Mouse (Mus musculus): ENCODE measurements around the gene Wdr54.

Gene Wdr54

DNA sequence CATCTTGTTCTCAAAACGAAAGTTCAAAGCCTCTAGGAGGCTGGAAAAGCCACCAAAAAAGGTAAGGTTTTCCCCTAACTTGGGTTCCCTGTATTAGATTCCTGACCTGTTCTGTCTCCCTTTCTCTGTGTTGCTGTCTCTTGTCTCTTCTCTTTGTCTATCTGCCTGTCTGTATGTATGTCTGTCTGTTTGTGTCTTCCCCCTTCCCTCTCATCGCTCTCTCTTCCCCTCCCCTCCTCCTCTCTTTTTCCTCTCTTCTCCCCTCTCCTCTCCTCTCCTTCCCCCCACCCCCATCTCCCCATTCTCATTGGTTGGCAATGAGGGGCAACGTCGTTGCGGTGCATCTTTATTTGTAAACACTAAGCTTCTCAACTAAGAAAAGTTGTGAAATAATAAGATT, 30.9 kb downstream of the Wdr54 start, which contains the start of gene Ino80b:
Gene Ino80b, minus strand, starts transcription at position 101 of the 400 bp plus-strand sequence.
- no peak for DNase-seq (ENCODE audit: low spot score)

DNA sequence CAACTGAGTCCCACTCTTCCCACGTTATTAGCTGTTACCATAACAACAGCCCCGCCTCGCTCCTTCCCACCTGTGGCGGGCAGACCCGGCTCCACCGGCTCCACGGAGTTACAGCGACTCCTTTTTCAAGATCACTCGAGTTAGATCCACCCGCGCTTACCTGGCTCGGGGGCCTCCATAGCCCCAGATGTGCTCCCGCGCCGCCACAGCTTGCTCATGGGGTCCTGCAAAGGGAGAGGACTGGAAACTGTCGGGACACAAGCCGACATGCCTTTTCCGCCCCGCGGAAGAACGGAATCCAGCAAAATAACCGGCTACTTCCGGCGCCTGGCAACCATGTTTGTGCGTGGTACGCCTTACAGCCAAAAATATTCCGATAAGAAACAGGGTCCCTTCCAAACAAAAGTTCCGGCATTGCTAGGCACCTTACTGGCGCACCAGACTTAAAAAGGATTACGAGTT, 31.3 kb downstream of the Wdr54 start:
- DNase-seq (ENCODE audit: low spot score), result peak; percentile 94

DNA sequence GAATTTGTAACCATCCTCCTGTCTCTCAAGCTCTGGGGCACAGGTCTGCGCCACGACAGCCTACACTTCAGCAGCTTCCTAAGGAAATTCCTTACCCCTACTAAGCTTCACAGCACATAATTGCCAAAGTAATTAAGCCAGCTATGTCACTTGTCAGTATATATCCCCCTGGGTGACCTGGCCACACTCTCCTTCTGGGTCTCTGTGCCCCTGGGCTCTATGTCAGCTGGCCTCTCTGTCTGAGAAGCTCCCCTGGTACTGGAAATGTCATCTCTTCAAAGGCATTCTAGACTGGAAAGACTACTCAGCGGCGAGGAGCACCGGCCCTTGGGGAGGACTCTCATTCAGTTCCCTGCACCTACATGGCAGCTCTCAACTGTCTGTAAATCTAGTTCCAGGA, 33.2 kb downstream of the Wdr54 start:
- DNase-seq (ENCODE audit: low spot score), result no peak

DNA sequence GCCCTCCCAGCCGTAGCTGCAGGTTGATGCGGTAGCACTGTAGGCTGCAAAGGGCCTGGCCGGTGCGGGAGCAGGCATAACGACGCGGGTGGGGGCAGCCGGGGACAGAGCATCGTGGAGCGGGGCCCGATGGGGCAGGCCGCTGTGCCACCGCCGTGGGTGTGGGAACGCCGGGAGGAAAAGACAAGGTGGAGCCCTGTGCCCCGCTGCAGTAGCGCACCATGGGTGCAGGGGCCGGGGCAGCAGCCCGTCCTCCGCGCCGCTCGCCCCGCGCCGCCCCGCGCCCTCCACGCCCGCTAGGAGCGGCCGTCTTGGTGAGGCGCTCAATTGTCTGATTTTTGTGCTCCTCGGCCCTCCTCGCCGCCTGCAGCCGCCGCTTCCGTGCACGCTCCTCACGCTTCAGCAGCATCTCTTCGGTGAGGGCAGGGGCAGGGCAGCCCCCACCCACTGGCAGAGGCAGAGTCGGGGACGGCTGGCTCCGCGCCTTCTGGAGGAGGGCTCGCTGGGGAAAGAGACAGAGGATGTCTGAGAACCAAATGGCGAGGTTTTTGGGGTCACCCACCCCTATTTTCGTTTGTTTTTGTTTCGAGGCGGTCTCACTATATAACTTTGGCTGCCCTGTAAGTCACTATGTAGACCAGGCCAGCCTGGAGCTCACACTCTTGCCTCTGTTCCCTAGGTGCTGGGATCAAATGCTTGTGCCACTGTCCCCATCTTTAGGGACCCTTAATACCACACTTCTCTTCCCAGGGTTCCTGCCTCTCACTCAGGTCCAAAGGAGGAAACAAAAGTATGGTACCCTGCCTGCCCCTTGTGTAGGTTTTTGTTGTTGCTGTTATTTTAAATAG, 34.1 kb downstream of the Wdr54 start:
- no peak for DNase-seq (ENCODE audit: low spot score)

DNA sequence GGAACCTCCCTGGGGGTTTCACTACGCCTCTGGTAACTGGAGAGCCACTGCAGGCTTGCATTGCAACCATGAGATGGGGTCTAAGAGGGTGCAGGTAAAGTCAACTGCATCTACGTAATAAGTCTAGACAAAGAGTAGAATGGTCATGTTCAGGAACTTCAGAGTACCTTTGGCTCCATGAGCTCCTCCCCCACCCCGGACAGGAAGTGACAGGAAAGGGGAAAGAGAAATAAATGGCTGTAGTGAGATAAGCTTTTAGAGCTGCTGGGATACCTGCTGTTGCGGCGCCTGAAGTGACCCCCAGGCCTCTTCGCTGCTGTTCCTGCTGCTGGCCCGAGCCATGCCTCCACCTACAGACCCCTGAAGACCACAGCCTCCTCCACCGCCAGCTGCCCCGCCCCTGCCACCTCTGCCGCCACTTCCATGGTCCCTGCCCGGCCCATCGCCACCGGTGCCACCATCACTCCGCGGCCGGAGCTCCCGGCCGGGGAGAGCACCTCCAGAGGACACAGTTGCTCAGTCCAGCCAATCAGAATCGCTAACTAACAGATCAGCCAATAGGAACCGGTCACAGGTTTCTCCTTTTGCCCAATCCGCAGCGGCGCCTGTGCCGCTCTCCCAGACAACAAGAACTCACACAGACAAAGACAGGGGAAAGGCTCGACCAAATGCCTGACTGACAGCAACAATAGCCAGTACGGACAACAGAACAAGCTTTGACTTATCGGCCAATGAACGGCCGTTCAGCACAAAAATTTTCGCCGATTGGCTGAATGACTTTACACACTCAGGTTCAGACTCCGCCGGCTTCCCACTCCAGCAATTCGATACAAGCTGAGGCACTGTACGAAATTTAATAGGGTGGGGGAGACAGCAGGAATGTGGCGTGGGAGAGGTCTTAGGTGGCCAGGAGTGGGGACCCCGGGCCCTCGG, 35.0 kb downstream of the Wdr54 start, which contains the start of gene Wbp1:
Gene Wbp1, minus strand, starts transcription at position 630 of the 933 bp plus-strand sequence.
- peak; percentile 97 for DNase-seq (ENCODE audit: low spot score)

DNA sequence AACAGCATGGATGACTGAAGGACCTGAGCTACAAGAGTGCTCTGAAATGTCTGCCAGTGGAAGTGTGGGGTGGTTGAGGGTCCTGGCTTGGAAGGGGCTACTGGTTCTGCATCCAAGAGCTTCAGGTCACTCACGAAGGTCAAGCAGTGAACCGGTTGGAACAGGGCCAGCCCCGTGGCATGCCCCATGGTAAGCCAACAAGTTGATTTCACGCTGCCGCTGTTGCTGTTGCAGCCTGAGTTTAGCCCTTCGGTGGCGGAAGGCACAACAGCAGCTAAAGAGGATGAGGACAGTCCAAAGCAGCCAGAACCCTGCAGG, 36.5 kb downstream of the Wdr54 start:
- DNase-seq (ENCODE audit: low spot score), result no peak

DNA sequence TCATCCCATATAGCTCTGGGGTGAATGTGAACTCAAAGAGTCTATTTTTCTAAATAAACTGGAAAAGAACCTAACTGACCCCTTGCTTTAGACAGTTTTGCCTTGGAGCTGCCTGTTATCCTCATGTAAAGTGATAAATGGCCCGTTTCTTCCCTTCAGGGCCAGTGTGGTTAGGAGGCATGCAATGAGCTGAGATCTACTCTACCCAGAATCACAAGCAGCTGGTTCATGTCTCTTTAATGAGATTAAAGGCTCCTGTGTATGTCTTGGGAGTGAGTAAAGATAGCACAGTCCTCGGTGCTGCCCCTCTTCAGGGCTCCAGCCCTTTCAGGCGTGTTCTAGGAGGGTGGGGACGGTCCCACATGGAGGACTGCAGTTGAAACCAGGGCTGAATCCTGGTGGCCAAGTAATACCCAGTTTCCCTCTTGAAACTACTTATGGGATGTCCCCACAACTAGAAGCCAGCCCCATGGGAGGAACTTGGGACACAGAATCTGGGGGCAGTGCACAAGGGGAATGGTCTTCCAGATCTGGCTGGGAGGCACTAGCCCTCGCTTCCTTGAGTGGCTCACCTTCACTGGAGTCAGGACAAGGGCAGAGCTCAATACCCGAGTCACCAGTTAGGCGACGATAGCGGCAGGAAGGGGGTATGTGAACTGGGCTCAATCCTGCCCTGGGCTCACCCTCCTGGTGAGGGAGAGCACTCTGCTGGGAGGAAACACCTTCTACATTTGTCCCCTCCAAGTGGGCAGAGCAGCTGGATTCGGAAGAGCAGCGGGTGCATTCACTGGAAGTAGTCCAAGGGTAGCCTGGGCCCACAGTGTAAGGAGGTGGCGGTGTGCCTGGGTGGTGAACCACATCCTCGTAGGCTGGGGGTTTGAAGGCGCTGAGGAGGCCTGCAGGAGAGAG, 37.1 kb downstream of the Wdr54 start:
- no peak for DNase-seq (ENCODE audit: low spot score)

DNA sequence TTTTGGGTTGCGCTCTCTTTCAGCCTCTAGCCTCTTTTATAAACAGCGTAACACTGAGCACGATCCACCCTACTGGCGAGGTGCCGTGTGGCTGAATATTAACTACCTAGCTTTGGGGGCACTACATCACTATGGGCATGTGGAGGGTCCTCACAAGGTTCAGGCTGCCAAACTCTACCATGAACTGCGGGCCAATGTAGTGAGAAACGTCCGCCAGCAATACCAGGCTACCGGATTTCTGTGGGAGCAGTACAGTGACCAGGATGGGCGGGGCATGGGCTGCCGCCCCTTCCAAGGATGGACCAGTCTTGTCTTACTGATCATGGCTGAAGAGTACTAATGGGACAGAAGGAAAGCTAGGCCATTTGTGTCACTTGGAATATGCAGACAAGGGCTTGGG, 37.8 kb downstream of the Wdr54 start:
- DNase-seq (ENCODE audit: low spot score), result no peak

DNA sequence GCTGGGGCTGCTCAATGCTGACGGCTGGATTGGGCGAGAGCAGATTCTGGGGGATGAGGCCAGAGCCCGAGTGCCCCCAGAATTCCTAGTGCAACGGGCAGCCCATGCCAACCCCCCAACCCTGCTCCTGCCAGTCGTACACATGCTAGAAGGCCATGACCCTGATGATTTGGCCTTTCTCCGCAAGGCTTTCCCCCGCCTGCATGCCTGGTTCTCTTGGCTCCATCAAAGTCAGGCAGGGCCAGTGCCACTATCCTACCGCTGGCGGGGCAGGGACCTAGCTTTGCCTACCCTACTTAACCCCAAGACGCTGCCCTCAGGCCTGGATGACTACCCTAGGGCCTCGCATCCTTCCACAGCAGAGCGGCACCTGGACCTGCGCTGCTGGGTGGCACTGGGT, 38.6 kb downstream of the Wdr54 start:
- no peak for DNase-seq (ENCODE audit: low spot score)

DNA sequence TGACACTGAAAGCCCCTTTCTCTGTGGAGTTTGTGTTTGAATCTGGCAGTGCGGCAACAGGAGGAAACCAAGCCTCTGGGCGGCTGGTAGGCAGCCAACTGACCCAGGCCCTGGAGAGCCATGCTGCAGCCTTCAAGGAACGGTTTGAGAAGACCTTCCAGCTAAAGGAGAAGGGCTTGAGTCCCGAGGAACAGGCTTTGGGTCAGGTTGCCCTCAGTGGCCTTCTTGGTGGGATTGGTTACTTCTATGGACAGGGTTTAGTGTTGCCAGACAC, 39.1 kb downstream of the Wdr54 start:
- no peak for DNase-seq (ENCODE audit: low spot score)

DNA sequence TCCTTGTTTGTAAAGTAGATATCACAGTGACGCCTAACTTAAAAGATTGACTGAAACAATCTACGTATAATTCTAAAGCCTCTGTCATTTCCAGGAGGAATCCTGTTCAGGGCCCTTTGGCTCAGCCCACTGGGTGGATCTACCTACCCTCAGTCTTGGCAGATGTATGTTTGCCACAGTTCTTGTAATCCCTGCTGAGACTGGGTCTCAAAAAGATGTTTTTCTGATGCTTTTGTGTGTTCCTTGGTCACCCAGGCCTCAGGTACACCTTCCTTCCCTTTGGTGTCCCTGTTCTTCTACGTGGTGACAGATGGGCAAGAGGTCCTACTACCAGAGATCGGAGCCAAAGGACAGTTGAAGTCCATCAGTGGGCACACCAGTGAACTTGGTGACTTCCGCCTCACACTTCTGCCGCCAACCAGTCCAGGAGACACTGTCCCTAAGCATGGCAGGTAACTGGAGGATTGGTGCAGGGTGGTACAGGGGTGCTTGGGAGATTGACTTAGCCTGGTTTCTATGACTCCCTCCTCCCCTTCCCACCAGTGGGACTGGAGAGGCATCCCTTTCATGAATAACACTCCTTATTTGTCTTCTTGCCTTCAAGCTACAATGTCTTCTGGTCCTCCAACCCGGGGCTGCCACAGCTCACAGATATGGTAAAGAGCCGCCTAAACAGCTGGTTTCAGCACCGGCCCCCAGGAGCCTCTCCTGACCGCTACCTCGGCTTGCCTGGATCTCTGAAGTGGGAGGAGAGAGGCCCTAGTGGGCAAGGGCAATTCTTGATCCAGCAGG, 39.6 kb downstream of the Wdr54 start:
- DNase-seq (ENCODE audit: low spot score), result no peak

DNA sequence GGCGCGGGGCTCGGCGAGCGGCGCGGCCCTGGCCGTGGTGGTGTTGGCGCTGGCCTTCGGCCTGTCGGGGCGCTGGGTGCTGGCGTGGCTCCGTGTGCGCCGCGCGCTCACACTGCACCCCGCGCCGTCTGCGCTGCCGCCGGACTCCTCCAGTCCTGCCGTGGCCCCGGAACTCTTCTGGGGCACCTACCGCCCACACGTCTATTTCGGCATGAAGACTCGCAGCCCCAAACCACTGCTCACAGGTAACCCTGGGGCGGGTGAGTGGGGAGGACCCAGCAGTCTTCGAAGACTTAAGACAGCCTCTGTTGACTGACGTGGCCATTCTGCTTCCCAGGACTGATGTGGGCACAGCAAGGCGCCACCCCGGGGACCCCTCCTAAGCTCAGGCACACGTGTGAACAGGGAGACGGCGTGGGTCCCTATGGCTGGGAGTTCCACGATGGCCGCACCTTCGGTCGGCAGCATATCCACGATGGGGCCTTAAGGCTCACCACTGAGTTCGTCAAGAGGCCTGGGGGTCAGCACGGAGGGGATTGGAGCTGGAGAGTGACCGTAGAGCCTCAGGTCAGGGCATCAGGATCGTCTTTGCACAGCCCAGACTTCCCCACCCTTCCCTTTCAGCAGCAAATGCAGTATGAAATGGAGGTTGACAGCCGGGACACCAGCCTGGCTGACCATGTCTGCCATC, 40.4 kb downstream of the Wdr54 start:
- no peak for DNase-seq (ENCODE audit: low spot score)

DNA sequence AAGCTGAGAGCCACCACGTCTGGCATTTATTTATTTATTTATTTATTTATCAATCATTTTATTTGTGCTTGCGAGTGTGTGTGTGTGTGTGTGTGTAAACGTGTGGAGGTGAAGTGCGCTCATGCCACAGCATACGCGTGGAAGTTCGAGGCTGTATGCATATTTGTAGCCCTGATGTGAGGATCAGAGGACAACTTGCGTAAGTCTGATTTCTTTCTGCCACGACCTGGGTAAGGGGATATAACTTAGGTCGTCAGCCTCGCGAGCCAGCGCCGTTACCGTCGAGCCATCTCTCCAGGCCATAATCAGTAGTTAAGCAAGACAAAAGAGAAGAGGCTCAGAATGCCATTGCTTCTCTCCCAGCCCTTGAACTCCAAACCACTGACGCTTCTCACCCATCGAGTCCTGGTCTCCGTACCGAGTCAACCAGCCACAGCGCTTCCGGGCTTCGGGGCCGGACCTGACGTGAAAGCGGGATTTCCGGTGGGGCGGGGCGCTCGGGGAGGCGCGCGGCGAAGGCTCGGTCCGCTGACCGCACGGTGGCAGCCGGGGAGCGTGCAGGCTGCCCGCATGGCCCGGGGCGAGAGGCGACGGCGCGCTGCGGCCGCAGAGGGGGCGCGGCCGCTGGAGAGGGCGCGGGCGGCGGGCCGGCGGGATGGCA, 41.1 kb downstream of the Wdr54 start, which contains the start of gene Mogs:
Gene Mogs, plus strand, starts transcription at position 486 of the 661 bp plus-strand sequence.
- peak; percentile 86 for DNase-seq (ENCODE audit: low spot score)

DNA sequence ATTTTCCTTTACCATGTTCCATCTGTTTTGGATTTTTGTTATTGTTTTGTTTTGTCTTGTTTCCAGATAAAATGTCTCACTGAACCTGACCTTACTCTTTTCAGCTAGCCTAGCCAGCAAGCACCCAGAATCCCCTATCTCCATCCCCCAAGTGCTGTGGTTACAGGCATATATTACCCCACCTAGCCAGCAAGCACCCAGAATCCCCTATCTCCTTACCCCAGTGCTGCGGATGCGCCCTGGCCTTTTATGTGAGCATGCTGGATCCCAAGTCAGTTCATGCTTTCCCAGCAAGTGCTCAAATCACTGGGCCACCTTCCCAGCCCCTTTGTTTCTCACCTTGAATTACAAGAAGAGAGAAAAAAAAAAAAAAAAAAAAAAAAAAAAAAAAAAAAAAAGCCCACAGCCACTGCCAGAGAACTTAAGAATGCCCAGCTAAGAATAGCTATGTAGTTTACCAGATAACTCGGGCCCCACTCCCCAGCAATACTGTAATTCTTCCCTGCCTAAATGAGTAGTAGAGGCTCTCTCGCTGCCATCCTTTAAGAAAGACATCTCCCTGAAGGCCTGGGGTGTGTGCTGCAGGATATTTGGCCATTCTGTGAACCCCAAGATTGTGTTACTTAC, 44.6 kb downstream of the Wdr54 start:
- no peak for DNase-seq (ENCODE audit: low spot score)

DNA sequence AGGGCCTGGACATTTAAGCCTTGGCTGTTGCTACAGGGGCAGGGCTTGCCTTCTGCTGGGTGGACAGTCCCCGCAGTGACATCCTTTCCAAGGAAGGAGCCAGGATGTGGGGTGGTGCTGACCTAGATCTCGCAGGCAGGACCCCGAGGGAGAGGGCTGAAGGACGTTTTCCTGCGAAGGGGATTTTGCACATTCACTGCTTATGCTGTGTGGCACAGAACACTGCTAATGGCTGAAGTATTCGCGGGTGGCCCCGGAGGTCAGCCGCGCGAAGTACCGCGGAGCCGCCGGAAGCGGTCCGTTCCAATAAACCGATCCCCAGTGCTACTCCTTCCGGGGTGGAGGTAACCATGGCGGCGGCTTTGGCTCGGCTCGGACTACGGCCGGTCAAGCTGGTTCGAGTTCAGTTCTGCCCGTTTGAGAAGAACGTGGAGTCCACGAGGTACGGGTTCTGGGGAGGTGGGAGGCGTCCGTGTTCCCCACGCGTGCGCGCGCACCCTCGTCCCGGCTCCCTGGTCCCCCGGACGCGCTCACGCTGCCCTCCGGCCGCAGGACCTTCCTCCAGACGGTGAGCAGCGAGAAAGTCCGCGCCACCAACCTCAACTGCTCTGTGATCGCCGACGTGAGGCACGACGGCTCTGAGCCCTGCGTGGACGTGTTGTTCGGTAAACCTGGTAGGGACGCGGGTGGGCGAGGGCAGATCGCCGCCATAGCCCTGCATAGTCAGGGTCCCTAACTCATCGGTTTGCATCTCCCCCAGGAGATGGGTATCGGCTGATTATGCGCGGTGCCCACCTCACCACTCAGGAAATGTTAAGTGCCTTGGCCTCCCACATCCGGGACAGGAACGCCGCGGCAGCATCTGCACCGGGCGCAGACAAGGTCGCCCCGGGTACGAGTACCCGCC, 47.2 kb downstream of the Wdr54 start, which contains the start of gene Mrpl53:
Gene Mrpl53, plus strand, starts transcription at position 279 of the 907 bp plus-strand sequence.
- no peak for DNase-seq (ENCODE audit: low spot score)

DNA sequence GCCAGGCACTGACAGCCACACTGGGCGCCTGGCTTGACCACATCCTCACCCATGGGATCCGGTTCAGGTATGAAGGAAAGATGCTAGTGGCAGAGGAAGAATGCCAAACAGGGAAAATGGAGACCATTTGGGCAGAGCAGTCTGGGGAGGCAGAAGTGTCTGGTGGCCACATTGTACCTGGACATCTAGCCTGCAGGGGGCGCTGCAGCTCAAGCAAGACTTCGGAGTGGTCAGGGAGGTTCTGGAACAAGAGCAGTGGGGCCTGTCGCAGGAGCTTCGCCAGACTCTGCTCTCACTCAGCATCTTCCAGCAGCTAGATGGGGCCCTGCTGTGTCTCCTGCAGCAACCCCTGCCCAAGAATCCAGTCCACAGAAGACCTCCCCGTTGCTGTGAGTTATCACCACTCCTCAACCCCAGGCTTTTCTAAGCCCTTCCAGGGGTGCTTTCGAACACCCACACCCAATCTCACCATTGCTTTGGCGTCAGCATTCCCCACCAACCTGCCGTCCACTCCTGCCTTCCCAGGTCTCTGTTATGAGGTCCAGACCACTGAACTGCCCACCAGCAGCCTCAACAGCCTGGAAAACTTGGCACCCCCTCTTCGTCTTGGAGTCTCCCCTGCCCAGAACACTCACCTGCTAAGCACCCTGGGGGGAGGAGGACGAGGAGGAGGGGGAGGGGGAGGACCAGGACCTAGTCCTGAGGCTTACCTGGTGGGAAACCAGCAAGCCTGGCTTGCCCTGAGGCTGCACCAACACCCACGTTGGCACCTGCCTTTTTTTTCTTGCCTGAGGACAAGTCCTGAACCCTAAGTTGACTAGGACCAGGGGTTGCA, 48.4 kb downstream of the Wdr54 start:
- peak; percentile 83 for DNase-seq (ENCODE audit: low spot score)

DNA sequence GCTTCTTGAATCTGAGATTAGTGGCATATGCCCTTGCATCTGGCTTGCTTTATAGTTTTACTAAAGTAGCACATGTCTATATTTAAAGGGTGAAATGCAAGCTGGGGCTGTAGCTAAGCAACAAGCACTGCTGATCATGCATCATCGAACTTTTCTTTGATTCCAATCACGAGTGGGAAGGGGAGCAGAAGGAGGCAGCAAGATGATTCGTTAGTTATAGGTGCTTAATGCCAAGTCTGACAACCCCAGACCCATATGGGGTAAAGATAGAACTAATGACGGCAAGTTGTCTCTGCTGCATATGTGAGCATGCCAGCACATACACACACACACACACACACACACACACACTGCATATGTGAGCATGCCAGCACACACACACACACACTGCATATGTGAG, 52.0 kb downstream of the Wdr54 start:
- DNase-seq (ENCODE audit: low spot score), result no peak
